Mouse (Mus musculus): Measurements from ENCODE around the gene Samd4b. TPM values are rescaled to one million over a fixed set of nuclear protein-coding genes. Genes with fewer than 3 reads are reported as not detected.
"Not testable (repeated sequence)": the region's sequence is repeated elsewhere in the genome, so short reads cannot be mapped to it uniquely, and the experiment has no call there.

Samd4b gene
- polyA plus RNA-seq, 2 experiments, result 33.0 to 82.0 TPM

DNA sequence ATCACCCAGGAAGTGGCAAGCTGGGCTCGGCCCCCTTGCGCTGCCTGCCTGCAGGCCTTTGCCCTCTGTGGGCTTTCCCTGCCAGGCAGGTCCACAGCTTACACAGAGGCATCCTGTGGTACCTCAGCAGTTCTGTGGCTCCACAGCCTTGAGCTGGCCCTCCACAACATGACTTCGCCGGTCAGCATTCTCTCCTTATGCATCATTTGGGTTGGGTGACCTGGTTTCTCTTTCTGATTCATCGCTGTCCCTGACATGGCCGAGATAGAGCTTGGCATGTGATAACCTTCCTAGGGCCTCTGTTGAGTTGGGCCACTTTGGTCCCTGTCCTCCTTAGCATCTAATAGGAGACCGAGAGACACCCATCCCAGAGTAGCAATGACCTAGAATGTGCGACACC is 8.0 kb upstream of the Samd4b start:
- TF ChIP-seq POLR2A (IDR thresholded peaks at IDR 0.05; ENCODE audit: borderline replicate concordance, extremely low read depth, insufficient read depth, insufficient read length), result no peak
- H3K9ac ChIP-seq (ENCODE audit: low read depth, low read length, severe bottlenecking), result no peak overlapping the region
- no peak overlapping the region for H3K4me3 ChIP-seq (replicated peaks; ENCODE audit: low read length)
- H3K4me2 ChIP-seq (replicated peaks; ENCODE audit: low read depth, low read length, severe bottlenecking), result no peak overlapping the region
- no peaks in the 10 kb centered on the region for H3K4me1 ChIP-seq (ENCODE audit: control insufficient read depth, insufficient read depth, low read length)
- no peak for ATAC-seq (ENCODE audit: low FRiP score, low read depth)
- no peaks in the 10 kb centered on the region for H3K9me3 ChIP-seq (ENCODE audit: control insufficient read depth, low read length)
- 95% methylated on average over 8 of the region's 8 CpGs for WGBS
- H3K27me3 ChIP-seq (ENCODE audit: control insufficient read depth, insufficient read depth, low read length), result no peaks in the 10 kb centered on the region
- H3K36me3 ChIP-seq (ENCODE audit: control insufficient read depth, insufficient read depth, low read length), result no peaks in the 10 kb centered on the region
- no peak for DNase-seq (ENCODE audit: low spot score)
- no peak overlapping the region for H3K27ac ChIP-seq (replicated peaks; ENCODE audit: low read depth, low read length)

DNA sequence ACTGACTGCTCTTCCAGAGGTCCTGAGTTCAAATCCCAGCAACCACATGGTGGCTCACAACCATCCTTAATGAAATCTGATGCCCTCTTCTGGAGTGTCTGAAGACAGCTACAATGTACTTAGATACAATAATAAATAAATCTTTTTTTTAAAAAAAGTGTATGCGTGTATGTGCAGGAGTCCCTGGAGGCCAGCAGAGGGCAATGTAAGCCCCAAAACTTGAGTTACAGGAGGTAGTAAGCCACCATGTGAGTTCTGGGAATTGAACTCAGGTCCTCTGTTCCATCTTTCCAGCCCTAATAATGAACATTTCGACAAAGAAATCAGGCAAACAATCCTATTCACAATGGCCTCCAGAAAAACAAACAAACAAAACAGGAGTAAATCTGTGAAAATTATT is 5.8 kb upstream of the Samd4b start:
- H3K4me3 ChIP-seq (replicated peaks; ENCODE audit: low read length); H3K36me3 ChIP-seq (ENCODE audit: control insufficient read depth, insufficient read depth, low read length); DNase-seq (ENCODE audit: low spot score); H3K4me2 ChIP-seq (replicated peaks; ENCODE audit: low read depth, low read length, severe bottlenecking); H3K27me3 ChIP-seq (ENCODE audit: control insufficient read depth, insufficient read depth, low read length); H3K4me1 ChIP-seq (ENCODE audit: control insufficient read depth, insufficient read depth, low read length); H3K9me3 ChIP-seq (ENCODE audit: control insufficient read depth, low read length); H3K27ac ChIP-seq (replicated peaks; ENCODE audit: low read depth, low read length); ATAC-seq (ENCODE audit: low FRiP score, low read depth); H3K9ac ChIP-seq (ENCODE audit: low read depth, low read length, severe bottlenecking): not testable (repeated sequence)
- 77% methylated on average over 2 of the region's 2 CpGs for WGBS

DNA sequence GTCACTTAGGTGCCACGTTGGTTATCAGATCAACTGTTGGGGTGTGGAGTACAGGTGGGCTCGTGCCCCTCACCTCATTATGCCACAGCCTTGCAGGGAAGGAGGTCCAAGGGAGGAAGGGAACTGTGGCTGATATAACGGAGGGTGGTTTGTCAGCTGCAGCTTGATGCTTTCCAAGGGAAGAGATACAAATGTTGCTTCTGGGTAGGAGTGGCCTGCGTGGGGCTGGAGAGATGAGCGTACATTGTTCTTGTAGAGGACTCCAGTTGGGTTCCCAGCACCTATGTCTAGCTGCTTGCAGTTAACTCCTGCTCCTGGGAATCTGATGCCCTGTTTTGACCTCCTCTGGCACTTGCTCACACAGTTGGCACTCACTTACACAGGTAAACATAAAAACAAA is 5.2 kb upstream of the Samd4b start:
- no peak for TF ChIP-seq POLR2A (IDR thresholded peaks at IDR 0.05; ENCODE audit: borderline replicate concordance, extremely low read depth, insufficient read depth, insufficient read length)

DNA sequence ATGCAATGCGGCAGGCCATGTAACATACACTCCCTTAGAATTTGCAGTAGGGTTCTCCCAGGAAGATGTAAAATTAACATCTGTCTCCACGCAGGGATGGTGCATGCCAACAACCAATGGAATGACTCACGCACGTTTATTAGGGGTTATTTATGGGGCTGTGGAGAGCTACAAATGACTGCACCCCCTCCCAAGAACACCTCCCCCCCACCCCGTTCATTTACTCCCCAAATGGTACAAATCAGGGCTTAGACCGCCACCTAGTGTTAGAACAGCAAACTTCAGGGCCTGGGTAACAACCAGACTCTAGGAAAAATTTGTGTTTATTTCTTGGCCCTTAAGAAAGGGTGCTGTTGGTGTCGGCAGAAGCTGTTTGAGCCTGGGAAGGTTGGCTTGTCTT is 3.7 kb upstream of the Samd4b start:
- no peaks in the 10 kb centered on the region for H3K27me3 ChIP-seq (ENCODE audit: control insufficient read depth, insufficient read depth, low read length)
- no peak overlapping the region for H3K27ac ChIP-seq (replicated peaks; ENCODE audit: low read depth, low read length)
- peaks cover 5% of the 10 kb centered on the region for H3K4me1 ChIP-seq (ENCODE audit: control insufficient read depth, insufficient read depth, low read length)
- WGBS, result 12% methylated on average over 7 of the region's 7 CpGs
- no peak overlapping the region for H3K9ac ChIP-seq (ENCODE audit: low read depth, low read length, severe bottlenecking)
- no peak for ATAC-seq (ENCODE audit: low FRiP score, low read depth)
- no peak for TF ChIP-seq POLR2A (IDR thresholded peaks at IDR 0.05; ENCODE audit: borderline replicate concordance, extremely low read depth, insufficient read depth, insufficient read length)
- H3K9me3 ChIP-seq (ENCODE audit: control insufficient read depth, low read length), result no peaks in the 10 kb centered on the region
- H3K4me2 ChIP-seq (replicated peaks; ENCODE audit: low read depth, low read length, severe bottlenecking), result no peak overlapping the region
- no peaks in the 10 kb centered on the region for H3K36me3 ChIP-seq (ENCODE audit: control insufficient read depth, insufficient read depth, low read length)
- DNase-seq (ENCODE audit: low spot score), result peak; percentile 63
- H3K4me3 ChIP-seq (replicated peaks; ENCODE audit: low read length), result no peak overlapping the region

More for the DNA sequence above, 5.2 kb upstream of the Samd4b start:
- WGBS, result 75% methylated on average over 5 of the region's 5 CpGs
- H3K4me1 ChIP-seq (ENCODE audit: control insufficient read depth, insufficient read depth, low read length), result no peaks in the 10 kb centered on the region
- H3K4me2 ChIP-seq (replicated peaks; ENCODE audit: low read depth, low read length, severe bottlenecking), result no peak overlapping the region
- H3K27me3 ChIP-seq (ENCODE audit: control insufficient read depth, insufficient read depth, low read length), result no peaks in the 10 kb centered on the region
- H3K27ac ChIP-seq (replicated peaks; ENCODE audit: low read depth, low read length), result no peak overlapping the region
- no peak for DNase-seq (ENCODE audit: low spot score)
- ATAC-seq (ENCODE audit: low FRiP score, low read depth), result no peak
- H3K9ac ChIP-seq (ENCODE audit: low read depth, low read length, severe bottlenecking), result no peak overlapping the region
- H3K9me3 ChIP-seq (ENCODE audit: control insufficient read depth, low read length), result no peaks in the 10 kb centered on the region
- no peak overlapping the region for H3K4me3 ChIP-seq (replicated peaks; ENCODE audit: low read length)
- H3K36me3 ChIP-seq (ENCODE audit: control insufficient read depth, insufficient read depth, low read length), result no peaks in the 10 kb centered on the region

DNA sequence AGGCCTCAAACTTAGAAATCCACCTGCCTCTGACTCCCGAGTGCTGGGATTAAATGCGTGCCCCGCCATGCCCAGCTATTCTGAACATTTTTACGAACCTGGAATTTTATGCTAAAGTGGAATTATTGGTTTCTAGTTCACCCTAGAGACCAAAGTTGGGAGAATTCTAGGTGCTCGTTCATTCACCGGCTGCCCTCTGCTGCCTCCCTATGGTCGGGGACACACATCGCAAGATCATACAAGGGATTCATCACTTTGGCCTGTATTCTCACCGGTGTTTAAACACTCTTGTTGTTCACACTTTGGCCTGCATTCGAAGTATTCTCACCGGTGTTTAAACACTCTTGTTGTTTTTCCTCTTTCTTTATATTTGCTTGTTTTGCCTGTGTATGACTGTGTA is 3.1 kb upstream of the Samd4b start:
- TF ChIP-seq POLR2A (IDR thresholded peaks at IDR 0.05; ENCODE audit: borderline replicate concordance, extremely low read depth, insufficient read depth, insufficient read length), result no peak
- Histone ChIP-seq H3K27me3 (ENCODE audit: control insufficient read depth, insufficient read depth, low read length) (no peaks in the 10 kb centered on the region), H3K27ac (replicated peaks; ENCODE audit: low read depth, low read length) (no peak overlapping the region), H3K4me2 (replicated peaks; ENCODE audit: low read depth, low read length, severe bottlenecking) (no peak overlapping the region), H3K9me3 (ENCODE audit: control insufficient read depth, low read length) (no peaks in the 10 kb centered on the region), H3K4me1 (ENCODE audit: control insufficient read depth, insufficient read depth, low read length) (peaks cover 11% of the 10 kb centered on the region), H3K9ac (ENCODE audit: low read depth, low read length, severe bottlenecking) (no peak overlapping the region), H3K4me3 (replicated peaks; ENCODE audit: low read length) (no peak overlapping the region), H3K36me3 (ENCODE audit: control insufficient read depth, insufficient read depth, low read length) (no peaks in the 10 kb centered on the region)
- DNase-seq (ENCODE audit: low spot score), result peak; percentile 64
- 8% methylated on average over 11 of the region's 11 CpGs for WGBS
- no peak for ATAC-seq (ENCODE audit: low FRiP score, low read depth)

DNA sequence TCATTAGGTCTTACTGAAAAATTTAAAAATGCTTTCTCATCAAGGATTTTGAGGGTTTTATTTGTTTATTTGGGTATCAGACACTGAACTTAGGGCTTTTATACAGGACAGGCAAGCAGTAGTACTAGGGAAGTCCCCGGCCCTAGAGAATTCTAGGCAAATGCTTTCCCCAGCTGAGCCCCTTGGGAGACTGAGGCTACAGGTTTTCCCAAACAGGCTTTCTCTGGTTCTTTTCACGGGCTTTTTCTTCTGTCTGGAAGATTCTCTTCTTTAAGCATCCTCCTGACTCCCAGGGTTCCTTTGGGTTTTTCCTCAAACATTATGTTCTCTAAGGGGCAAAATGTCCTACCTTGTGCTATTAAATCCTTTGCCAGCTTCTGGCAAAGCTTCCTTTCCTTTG is 1.0 kb upstream of the Samd4b start:
- ATAC-seq (ENCODE audit: low FRiP score, low read depth) (no peak), DNase-seq (ENCODE audit: low spot score) (no peak)
- no peak for TF ChIP-seq POLR2A (IDR thresholded peaks at IDR 0.05; ENCODE audit: borderline replicate concordance, extremely low read depth, insufficient read depth, insufficient read length)
- Histone ChIP-seq H3K4me1 (ENCODE audit: control insufficient read depth, insufficient read depth, low read length) (peaks cover 14% of the 10 kb centered on the region), H3K27me3 (ENCODE audit: control insufficient read depth, insufficient read depth, low read length) (no peaks in the 10 kb centered on the region), H3K9ac (ENCODE audit: low read depth, low read length, severe bottlenecking) (no peak overlapping the region), H3K9me3 (ENCODE audit: control insufficient read depth, low read length) (no peaks in the 10 kb centered on the region), H3K36me3 (ENCODE audit: control insufficient read depth, insufficient read depth, low read length) (no peaks in the 10 kb centered on the region), H3K4me3 (replicated peaks; ENCODE audit: low read length) (no peak overlapping the region), H3K27ac (replicated peaks; ENCODE audit: low read depth, low read length) (no peak overlapping the region), H3K4me2 (replicated peaks; ENCODE audit: low read depth, low read length, severe bottlenecking) (no peak overlapping the region)
- WGBS, result 59% methylated on average over 2 of the region's 2 CpGs
